Mouse (Mus musculus) ES-Bruce4 (cell line): ENCODE data around the gene Fbxo47.

ENCODE experiments used
- CTCF ChIP-seq: IDR thresholded peaks from one replicate; pipeline ENCODE4 v1.8.1; 2011; ENCODE audit warnings: low read depth, low read length
- POLR2A ChIP-seq: IDR thresholded peaks from one replicate; pipeline ENCODE4 v1.8.1; 2011; ENCODE audit warnings: low read length; ENCODE audit not compliant: insufficient read depth

GRCm38 (mm10) chr11:97820840-97821239, 63.1 kb downstream of the Fbxo47 start:
- TF ChIP-seq POLR2A (no peak), CTCF (no peak)
